In the genomic region with DNA sequence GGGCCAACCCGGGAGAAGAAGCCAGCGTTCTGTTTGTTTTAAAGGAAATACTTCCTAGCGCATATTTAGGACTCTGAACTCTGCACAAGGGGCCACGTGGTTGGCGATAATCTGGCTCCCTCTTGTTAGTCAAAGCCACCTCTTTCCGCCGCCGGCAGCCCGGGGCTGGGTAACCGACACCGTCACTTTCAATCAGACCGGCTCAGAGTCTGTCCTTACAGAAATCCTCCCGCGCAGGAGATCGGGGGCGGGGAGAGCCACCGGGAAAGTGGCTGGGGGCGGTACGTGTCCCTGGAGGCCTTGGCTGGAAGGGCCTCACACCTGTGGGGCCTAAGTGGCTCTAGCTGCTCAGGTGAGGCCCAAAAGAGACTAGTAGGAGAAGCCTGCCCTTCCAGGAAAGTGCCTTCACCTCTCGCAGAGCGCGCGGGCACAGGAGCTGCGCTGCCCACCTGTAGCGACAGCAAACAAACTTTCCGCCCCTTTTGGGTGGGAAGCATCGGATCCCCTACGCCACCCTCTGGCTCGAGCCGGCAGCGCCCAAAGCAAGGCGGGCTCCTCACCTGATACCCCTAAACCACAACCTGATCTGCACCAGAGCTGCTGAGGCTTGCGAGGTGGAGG, we compare ENCODE assay signal across 8 mouse cellular contexts. TPM values are rescaled to one million over a fixed set of nuclear protein-coding genes. Genes with fewer than 3 reads are reported as not detected.
DNase-seq lines count a peak whose midpoint lies in the region; ATAC-seq and TF ChIP-seq lines count a peak whose summit lies in the region.

No protein-coding gene starts in this region.

- no peaks in the 10 kb centered on the region for H3K9me3 ChIP-seq in forebrain, embryonic 12.5 days
- no peaks in the 10 kb centered on the region for H3K9me3 ChIP-seq in hindbrain, embryonic 12.5 days (replicated peaks)
- H3K9me3 ChIP-seq in limb, embryonic 11.5 days (ENCODE audit: control insufficient read depth, low read length): no peaks in the 10 kb centered on the region
- no peaks in the 10 kb centered on the region for H3K9me3 ChIP-seq in midbrain, embryonic 12.5 days

- peak overlapping the region; percentile 80 for H3K4me3 ChIP-seq in forebrain, embryonic 12.5 days (replicated peaks)
- peak overlapping the region; percentile 80 for H3K4me3 ChIP-seq in hindbrain, embryonic 12.5 days
- peak overlapping the region; percentile 77 for H3K4me3 ChIP-seq in limb, embryonic 11.5 days (ENCODE audit: low read depth, low read length)
- peak overlapping the region; percentile 68 for H3K4me3 ChIP-seq in midbrain, embryonic 12.5 days

- WGBS in forebrain, embryonic 12.5 days: under 1% methylated on average over 33 of the region's 33 CpGs
- WGBS in hindbrain, embryonic 12.5 days: 1% methylated on average over 33 of the region's 33 CpGs
- 1% methylated on average over 33 of the region's 33 CpGs for WGBS in limb, embryonic 11.5 days
- under 1% methylated on average over 33 of the region's 33 CpGs for WGBS in midbrain, embryonic 12.5 days

- peak; percentile 56 for ATAC-seq in forebrain, embryonic 12.5 days (ENCODE audit: low FRiP score)
- peak; percentile 44; the same call in 1 of the 2 replicates for ATAC-seq in hindbrain, embryonic 12.5 days (ENCODE audit: low FRiP score)
- ATAC-seq in limb, embryonic 11.5 days (ENCODE audit: insufficient number of reproducible peaks, low FRiP score, low TSS enrichment, low read depth): peak; percentile 75
- ATAC-seq in midbrain, embryonic 12.5 days (ENCODE audit: low FRiP score, low read depth): peak; percentile 52

- H3K9ac ChIP-seq in forebrain, embryonic 12.5 days: peak overlapping the region; percentile 86
- peak overlapping the region; percentile 82 for H3K9ac ChIP-seq in hindbrain, embryonic 12.5 days
- peak overlapping the region; percentile 90 for H3K9ac ChIP-seq in limb, embryonic 11.5 days (ENCODE audit: low read length)
- peak overlapping the region; percentile 83 for H3K9ac ChIP-seq in midbrain, embryonic 12.5 days (replicated peaks)

- DNase-seq in gastrocnemius, adult 18-20 months (ENCODE audit: low spot score): peak; percentile 16
- DNase-seq in gastrocnemius, adult 8-10 months (ENCODE audit: low spot score in 2 of 2): no peak
- DNase-seq in brain, embryonic 14.5 days (ENCODE audit: low read depth): peak; percentile 74
- peak; percentile 84 for DNase-seq in limb, embryonic 11.5 days (ENCODE audit: low spot score)
- DNase-seq in spleen, postnatal 10 days (ENCODE audit: low spot score in 2 of 2): peak; percentile 51 to 60

- H3K4me1 ChIP-seq in forebrain, embryonic 12.5 days: peaks cover 41% of the 10 kb centered on the region
- peaks cover 32% of the 10 kb centered on the region for H3K4me1 ChIP-seq in hindbrain, embryonic 12.5 days
- H3K4me1 ChIP-seq in limb, embryonic 11.5 days (ENCODE audit: control insufficient read depth, insufficient read depth, low read length): peaks cover 13% of the 10 kb centered on the region
- H3K4me1 ChIP-seq in midbrain, embryonic 12.5 days: peaks cover 39% of the 10 kb centered on the region

- TF ChIP-seq CTCF in brain, embryonic 14.5 days (IDR thresholded peaks at IDR 0.05; ENCODE audit: borderline replicate concordance, extremely low read depth, insufficient read depth, insufficient read length): peak; percentile 41; the same call in 1 of the 2 replicates

- TF ChIP-seq POLR2A in brain, embryonic 14.5 days (IDR thresholded peaks at IDR 0.05; ENCODE audit: borderline replicate concordance, extremely low read depth, insufficient read depth, insufficient read length, poor library complexity, severe bottlenecking): no peak

- peak overlapping the region; percentile 89 for H3K4me2 ChIP-seq in forebrain, embryonic 12.5 days
- peak overlapping the region; percentile 92 for H3K4me2 ChIP-seq in hindbrain, embryonic 12.5 days (replicated peaks)
- H3K4me2 ChIP-seq in limb, embryonic 11.5 days (ENCODE audit: low read depth, severe bottlenecking): peak overlapping the region; percentile 96
- H3K4me2 ChIP-seq in midbrain, embryonic 12.5 days (replicated peaks): peak overlapping the region; percentile 89

- peak overlapping the region; percentile 76 for H3K27ac ChIP-seq in forebrain, embryonic 12.5 days
- peak overlapping the region; percentile 60; the same call in 1 of the 2 replicates for H3K27ac ChIP-seq in hindbrain, embryonic 12.5 days
- H3K27ac ChIP-seq in limb, embryonic 11.5 days (replicated peaks; ENCODE audit: low read depth, low read length): peak overlapping the region; percentile 59; the same call in 1 of the 2 replicates
- H3K27ac ChIP-seq in midbrain, embryonic 12.5 days (replicated peaks): peak overlapping the region; percentile 30

- H3K36me3 ChIP-seq in forebrain, embryonic 12.5 days (replicated peaks): no peaks in the 10 kb centered on the region
- no peaks in the 10 kb centered on the region for H3K36me3 ChIP-seq in hindbrain, embryonic 12.5 days
- H3K36me3 ChIP-seq in limb, embryonic 11.5 days (ENCODE audit: control insufficient read depth, insufficient read depth, low read length): no peaks in the 10 kb centered on the region
- H3K36me3 ChIP-seq in midbrain, embryonic 12.5 days: no peaks in the 10 kb centered on the region

- H3K27me3 ChIP-seq in forebrain, embryonic 12.5 days: 0 out of 2 replicates have a peak, but pooled peaks cover 3% of the 10 kb centered on the region
- H3K27me3 ChIP-seq in hindbrain, embryonic 12.5 days: no peaks in the 10 kb centered on the region
- H3K27me3 ChIP-seq in limb, embryonic 11.5 days (ENCODE audit: control insufficient read depth, insufficient read depth, low read length): no peaks in the 10 kb centered on the region
- no peaks in the 10 kb centered on the region for H3K27me3 ChIP-seq in midbrain, embryonic 12.5 days

RNA-seq across cellular contexts. Expression of gene Iqgap2, which starts 0.8 kb away (rescaled TPM):
- total RNA-seq in gastrocnemius, adult 18-20 months (2021): 1 to 10 TPM; 1.0 to 1.5 TPM
- under 1 TPM; 0.39 to 0.92 (median 0.84) TPM for total RNA-seq in gastrocnemius, adult 8-10 months (2022)
- 5.1 and 6.0 TPM in 2 replicates for polyA plus RNA-seq in brain, embryonic 14.5 days (2012; rRNA removed)
- 16.7 and 17.2 TPM in 2 replicates for polyA plus RNA-seq in forebrain, embryonic 12.5 days (2016; fragmentation: Nextera tagmentation; extraction: Ambion mirVana)
- polyA plus RNA-seq in hindbrain, embryonic 12.5 days (2016; fragmentation: Nextera tagmentation; extraction: Ambion mirVana): 13.3 and 14.0 TPM in 2 replicates
- polyA plus RNA-seq in limb, embryonic 11.5 days (2014; fragmentation: Nextera tagmentation; extraction: Ambion mirVana): 15.0 and 15.3 TPM in 2 replicates
- 13.0 and 14.1 TPM in 2 replicates for polyA plus RNA-seq in midbrain, embryonic 12.5 days (2016; fragmentation: Nextera tagmentation; extraction: Ambion mirVana)

Comparison
In these comparisons a context has a peak if more than half of its experiments do, and no peak if none do; other contexts are left out.
1. DNase-seq: peak in gastrocnemius, adult 18-20 months (single experiment), brain, embryonic 14.5 days (single experiment), limb, embryonic 11.5 days (single experiment) and spleen, postnatal 10 days (2 of 2); none in gastrocnemius, adult 8-10 months (0 of 2).
2. Peak in every context shown above with its lines, with median percentiles within 50 percentile points of each other: ATAC-seq, H3K27ac ChIP-seq, H3K4me2 ChIP-seq, H3K4me3 ChIP-seq and H3K9ac ChIP-seq.